Mouse (Mus musculus): ENCODE results near the gene Nrsn1.

DNA sequence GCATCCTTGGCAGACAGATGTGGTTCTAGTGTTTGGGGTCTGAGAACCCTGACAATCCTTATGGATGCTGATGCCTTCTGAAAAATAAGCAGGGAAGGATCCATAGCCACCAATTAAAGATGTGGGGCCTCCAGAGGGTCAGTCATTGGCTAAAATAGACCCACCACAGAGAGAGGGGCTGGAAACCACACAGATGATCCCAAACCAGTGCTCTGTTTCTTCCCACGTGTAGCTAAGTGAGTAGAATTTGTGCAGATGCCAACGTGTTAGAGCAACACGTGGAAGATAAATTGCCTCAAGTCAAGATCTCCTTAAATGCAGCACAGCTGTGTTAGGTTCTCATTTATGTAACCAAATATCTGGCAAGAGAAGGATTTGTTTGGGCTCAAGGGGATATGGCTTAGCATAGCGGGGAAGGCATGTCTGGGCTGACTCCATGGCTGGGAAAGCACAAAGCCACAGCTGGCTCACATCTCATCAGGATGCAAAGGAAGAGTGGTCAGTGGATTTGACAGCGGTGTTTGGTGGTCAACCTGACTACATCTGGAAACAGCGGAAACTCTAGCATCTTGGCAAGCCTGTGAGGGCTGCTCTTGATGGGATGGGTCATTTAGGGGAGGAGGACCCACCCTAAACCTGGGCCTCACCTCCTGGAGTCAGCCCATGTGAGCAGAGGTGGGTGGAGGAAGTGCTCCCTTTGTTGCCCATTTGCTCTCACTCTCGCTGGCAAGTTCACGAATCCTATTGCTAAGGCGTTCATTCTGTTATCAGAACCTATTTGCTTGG lies 15.6 kb downstream of the Nrsn1 start:
- no peak for TF ChIP-seq CTCF (IDR thresholded peaks at IDR 0.05; ENCODE audit: low read depth, low read length)
- no peak for TF ChIP-seq POLR2A (IDR thresholded peaks at IDR 0.05; ENCODE audit: extremely low read depth, insufficient read depth, low read length)

Measured in liver, adult 2 months (tissue).